In the genomic region with DNA sequence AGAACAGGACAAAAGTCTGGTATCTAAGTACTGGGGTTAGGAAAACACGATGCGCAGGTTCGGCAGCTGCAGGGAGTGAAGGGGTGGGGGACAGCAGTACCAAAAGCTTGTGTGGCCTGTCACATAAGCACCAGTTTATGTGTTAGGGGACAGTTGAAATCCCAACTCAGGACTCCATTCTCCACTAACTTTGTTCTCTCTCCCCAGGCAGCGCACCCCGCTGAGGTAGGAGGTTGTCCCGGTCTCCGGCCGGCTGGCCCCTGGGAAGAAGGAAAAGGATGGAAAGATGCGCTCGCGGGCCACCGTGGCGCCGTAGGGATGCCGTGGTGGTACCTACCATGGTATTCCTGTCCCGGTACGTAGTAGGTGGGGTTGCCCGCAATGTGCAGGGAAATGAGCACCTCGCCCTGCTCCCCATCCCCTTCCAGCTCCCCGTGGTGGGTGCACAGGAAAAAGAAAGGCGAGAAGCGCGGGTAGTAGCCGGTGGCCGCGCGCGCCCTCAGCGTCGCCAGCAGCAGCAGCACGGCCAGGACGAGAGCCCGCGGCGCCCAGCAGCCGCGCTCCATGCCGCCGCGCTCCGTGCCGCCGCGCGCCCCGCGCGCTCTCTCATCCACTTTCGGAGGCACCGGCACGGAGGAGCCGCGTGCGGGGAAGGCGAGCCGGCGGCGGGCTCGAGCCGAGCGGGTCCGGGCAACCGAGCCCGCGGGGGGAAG, we compare ENCODE assay signal across 8 mouse cellular contexts. TPM values are rescaled to one million over a fixed set of nuclear protein-coding genes. Genes with fewer than 3 reads are reported as not detected.
A peak's percentile ranks its signal among the peaks of the same experiment; 100 is the strongest.
DNase-seq lines count a peak whose midpoint lies in the region; ATAC-seq lines count a peak whose summit lies in the region.

No protein-coding gene starts in this region.

- no peaks in the 10 kb centered on the region for H3K36me3 ChIP-seq in forebrain, embryonic 11.5 days (ENCODE audit: control insufficient read depth, insufficient read depth, low read length)

- peaks cover 43% of the 10 kb centered on the region for H3K27me3 ChIP-seq in forebrain, embryonic 11.5 days (ENCODE audit: control insufficient read depth, insufficient read depth, low read length)

- intact Hi-C loops in gastrocnemius, postnatal 14 days (cut with DNase I; ENCODE audit: low total_unique reads), result no loop called here
- intact Hi-C loops in left cerebral cortex, postnatal 4 days (cut with DNase I), result loop anchor here (10.0 kb wide), 1 partner anchor 409 kb away; no protein-coding TSS in a partner anchor

- peak overlapping the region; percentile 99 for H3K4me2 ChIP-seq in forebrain, embryonic 11.5 days (ENCODE audit: low read depth, low read length, severe bottlenecking)

- DNase-seq in gastrocnemius, postnatal 14 days, result peak; percentile 8
- DNase-seq in gastrocnemius, adult 8-10 months (ENCODE audit: low spot score in 2 of 2), result no peak
- peak; percentile 30 to 42 for DNase-seq in spleen, postnatal 10 days (ENCODE audit: low spot score in 2 of 2)
- no peak for DNase-seq in spleen, adult 18-20 months
- DNase-seq in forebrain, embryonic 11.5 days (ENCODE audit: low spot score), result peak; percentile 67
- peak; percentile 46 for DNase-seq in left cerebral cortex, postnatal 4 days
- no peak for DNase-seq in thymus, postnatal 25 days

- H3K4me1 ChIP-seq in forebrain, embryonic 11.5 days (replicated peaks; ENCODE audit: control insufficient read depth, insufficient read depth, low read length), result peaks cover 4% of the 10 kb centered on the region

- peak overlapping the region; percentile 54 for H3K4me3 ChIP-seq in forebrain, embryonic 11.5 days (ENCODE audit: low read depth, low read length)

- H3K9me3 ChIP-seq in forebrain, embryonic 11.5 days (ENCODE audit: control insufficient read depth, low read length), result no peaks in the 10 kb centered on the region

- H3K27ac ChIP-seq in forebrain, embryonic 11.5 days (ENCODE audit: low read depth, low read length), result no peak overlapping the region

- ATAC-seq in forebrain, embryonic 11.5 days (replicated peaks; ENCODE audit: low FRiP score), result peak; percentile 68
- 0 out of 2 replicates have a peak, but pooled peaks have one; percentile 6 for ATAC-seq in neutrophil, adult 5-6 weeks (ENCODE audit: extremely low read depth, insufficient number of reproducible peaks, low FRiP score, poor library complexity, severe bottlenecking)

- under 1% methylated on average over 54 of the region's 65 CpGs for WGBS in forebrain, embryonic 11.5 days

- H3K9ac ChIP-seq in forebrain, embryonic 11.5 days (ENCODE audit: low read length), result peak overlapping the region; percentile 61

RNA-seq across cellular contexts. Expression of a gene that starts 0.5 kb away (rescaled TPM):
- 1 to 10 TPM; 2.0 to 5.1 TPM for total RNA-seq in gastrocnemius, postnatal 14 days (2021)
- 1 to 10 TPM; 1.3 to 4.9 (median 2.4) TPM for total RNA-seq in gastrocnemius, adult 8-10 months (2022)
- polyA plus RNA-seq in forebrain, embryonic 11.5 days (2014; fragmentation: Nextera tagmentation; extraction: Ambion mirVana), result 13.8 and 15.1 TPM in 2 replicates
- 100 to 1,000 TPM; 170 to 177 TPM for total RNA-seq in left cerebral cortex, postnatal 4 days (2021)
- total RNA-seq in neutrophil, adult 5-6 weeks (2017), result 2.7 and 4.7 TPM in 2 replicates

Comparison
In these comparisons a context has a peak if more than half of its experiments do, and no peak if none do; other contexts are left out.
1. DNase-seq: peak in gastrocnemius, postnatal 14 days (single experiment), spleen, postnatal 10 days (2 of 2), forebrain, embryonic 11.5 days (single experiment) and left cerebral cortex, postnatal 4 days (single experiment); none in gastrocnemius, adult 8-10 months (0 of 2), spleen, adult 18-20 months (0 of 2) and thymus, postnatal 25 days (single experiment).
2. RNA of a gene that starts 0.5 kb away (total RNA-seq): 170 to 177 TPM in left cerebral cortex, postnatal 4 days; 2.0 to 5.1 TPM in gastrocnemius, postnatal 14 days, 2.7 to 4.7 TPM in neutrophil, adult 5-6 weeks and 1.3 to 4.9 TPM in gastrocnemius, adult 8-10 months; every median in the first group is over 10 times any median in the second.